ENCODE assay signal across 9 mouse cellular contexts in the genomic region with DNA sequence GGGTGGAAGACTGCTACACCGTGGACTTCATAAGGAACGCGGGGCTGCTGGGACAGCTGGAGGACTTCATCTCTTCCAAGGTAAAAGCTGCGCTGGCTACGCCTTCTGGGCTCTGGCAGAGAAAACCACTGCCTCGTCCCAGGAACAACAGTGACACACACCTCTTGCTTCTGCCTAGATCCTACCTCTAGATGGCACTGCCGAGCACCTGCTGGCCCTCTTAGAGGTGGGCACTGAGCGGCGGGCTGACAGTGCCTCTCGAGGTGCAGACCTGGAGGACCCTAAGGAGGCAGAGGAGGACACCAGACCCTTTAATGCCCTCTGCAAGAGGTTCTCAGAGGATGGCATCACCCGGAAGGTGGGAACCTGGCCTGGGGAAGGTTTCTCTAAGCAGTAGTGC. TPM values are rescaled to one million over a fixed set of nuclear protein-coding genes. Genes with fewer than 3 reads are reported as not detected.
DNase-seq lines count a peak whose midpoint lies in the region; ATAC-seq and TF ChIP-seq lines count a peak whose summit lies in the region.
"Had no signal": no experiment of that assay in that cellular context is flagged by ENCODE, and none has a peak within 500 bp of the region (broad histone marks: within the 10 kb centered on the region; RNA-seq: fewer than 3 reads in every experiment).

No protein-coding gene starts in this region.

- TF ChIP-seq EP300 in heart, adult 2 months (IDR thresholded peaks at IDR 0.05; ENCODE audit: insufficient read depth, low read depth, low read length): no peak

- no peak overlapping the region for H3K4me2 ChIP-seq in limb, embryonic 13.5 days (replicated peaks)

- peak; percentile 69 for TF ChIP-seq CTCF in heart, adult 2 months (IDR thresholded peaks at IDR 0.05)

- peak in 1 of 2 experiments; percentile 26 for DNase-seq in heart, adult 2 months
- no peak for DNase-seq in heart, adult 9 months (ENCODE audit: low spot score in 2 of 2)
- peak; percentile 47 to 49 for DNase-seq in B cell, adult 2 months
- peak; percentile 55 for DNase-seq in adrenal gland, postnatal 25 days
- DNase-seq in heart, postnatal 36 days: peak; percentile 13 to 25
- no peak for DNase-seq in cerebellum, adult 11 months

- TF ChIP-seq POLR2A in heart, adult 2 months (IDR thresholded peaks at IDR 0.05; ENCODE audit: insufficient read depth, low read depth, low read length): no peak

- H3K79me2 ChIP-seq in heart, adult 2 months (replicated peaks; ENCODE audit: control insufficient read depth, insufficient read depth, low read length): no peaks in the 10 kb centered on the region

- H3K9ac ChIP-seq in heart, adult 2 months (ENCODE audit: low read depth, low read length): no peak overlapping the region
- no peak overlapping the region for H3K9ac ChIP-seq in limb, embryonic 13.5 days

- 0 out of 2 replicates have a peak, but pooled peaks have one; percentile 32 for ATAC-seq in limb, embryonic 13.5 days (ENCODE audit: low FRiP score, low read depth)
- ATAC-seq in monocyte, adult 5-6 weeks (replicated peaks; ENCODE audit: insufficient number of reproducible peaks, low FRiP score, low TSS enrichment, poor library complexity, severe bottlenecking): peak; percentile 55; the same call in 1 of the 2 replicates

- intact Hi-C loops in heart, adult 2 months (cut with DNase I): no loop called here
- intact Hi-C loops in heart, postnatal 36 days (cut with DNase I): no loop called here

- H3K36me3 ChIP-seq in heart, adult 2 months (ENCODE audit: control insufficient read depth, insufficient read depth, low read length): no peaks in the 10 kb centered on the region
- no peaks in the 10 kb centered on the region for H3K36me3 ChIP-seq in limb, embryonic 13.5 days

- H3K9me3 ChIP-seq in limb, embryonic 13.5 days: no peaks in the 10 kb centered on the region

- H3K27ac ChIP-seq in heart, adult 2 months: no peak overlapping the region
- H3K27ac ChIP-seq in limb, embryonic 13.5 days: no peak overlapping the region

- H3K4me1 ChIP-seq in heart, adult 2 months (ENCODE audit: control insufficient read depth, insufficient read depth, low read length): no peaks in the 10 kb centered on the region
- H3K4me1 ChIP-seq in limb, embryonic 13.5 days: no peaks in the 10 kb centered on the region

- H3K4me3 ChIP-seq in heart, adult 2 months: no peak overlapping the region
- no peak overlapping the region for H3K4me3 ChIP-seq in limb, embryonic 13.5 days

- 16% methylated on average over 11 of the region's 11 CpGs for WGBS in heart, adult 2 months
- 20% methylated on average over 11 of the region's 11 CpGs for WGBS in limb, embryonic 13.5 days

- H3K27me3 ChIP-seq in heart, adult 2 months (ENCODE audit: control insufficient read depth, insufficient read depth, low read length): no peaks in the 10 kb centered on the region
- no peaks in the 10 kb centered on the region; the same call in 1 of the 2 replicates for H3K27me3 ChIP-seq in limb, embryonic 13.5 days

RNA-seq across cellular contexts. Expression of a gene that starts 12.9 kb away (rescaled TPM):
- not detected for total RNA-seq in heart, adult 2 months (2021)
- polyA plus RNA-seq in heart, adult 2 months (2012; rRNA removed): not detected in 2 replicates
- total RNA-seq in adrenal gland, postnatal 25 days (2021): not detected in 2 replicates
- total RNA-seq in heart, postnatal 36 days (2021): not detected
- polyA plus RNA-seq in limb, embryonic 13.5 days (2015; fragmentation: Nextera tagmentation; extraction: Ambion mirVana): 0.15 TPM in 1 of 2 replicates, not detected in the other
- total RNA-seq in monocyte, adult 5-6 weeks (2017): not detected in 3 replicates
- total RNA-seq: left cerebral cortex, postnatal 10 days had no signal

RNA-seq across cellular contexts. Expression of a gene that starts 36.2 kb away (rescaled TPM):
- not detected for total RNA-seq in heart, adult 2 months (2021)
- polyA plus RNA-seq in heart, adult 2 months (2012; rRNA removed): 0.47 TPM in 1 of 2 replicates, not detected in the other
- 0.57 and 1.1 TPM in 2 replicates for total RNA-seq in adrenal gland, postnatal 25 days (2021)
- total RNA-seq in heart, postnatal 36 days (2021): not detected
- 0.11 and 0.20 TPM in 2 replicates for polyA plus RNA-seq in limb, embryonic 13.5 days (2015; fragmentation: Nextera tagmentation; extraction: Ambion mirVana)
- not detected in 3 replicates for total RNA-seq in monocyte, adult 5-6 weeks (2017)

RNA-seq across cellular contexts. Expression of a gene that starts 47.8 kb away (rescaled TPM):
- total RNA-seq in heart, adult 2 months (2021): not detected
- 0.25 TPM in 1 of 2 replicates, not detected in the other for polyA plus RNA-seq in heart, adult 2 months (2012; rRNA removed)
- total RNA-seq in adrenal gland, postnatal 25 days (2021): 0.61 TPM in 1 of 2 replicates, not detected in the other
- not detected for total RNA-seq in heart, postnatal 36 days (2021)
- polyA plus RNA-seq in limb, embryonic 13.5 days (2015; fragmentation: Nextera tagmentation; extraction: Ambion mirVana): 0.52 and 0.53 TPM in 2 replicates
- 1.5 TPM in 1 of 3 replicates, not detected in the others for total RNA-seq in monocyte, adult 5-6 weeks (2017)

Comparison
In these comparisons a context has a peak if more than half of its experiments do, and no peak if none do; other contexts are left out.
1. DNase-seq: peak in B cell, adult 2 months (2 of 2), adrenal gland, postnatal 25 days (single experiment) and heart, postnatal 36 days (2 of 2); none in heart, adult 9 months (0 of 2) and cerebellum, adult 11 months (single experiment).